Mouse (Mus musculus): ENCODE data around the gene Wdr35. TPM values are rescaled to one million over a fixed set of nuclear protein-coding genes. Genes with fewer than 3 reads are reported as not detected.
A peak's percentile ranks its signal among the peaks of the same experiment; 100 is the strongest.

Gene Wdr35
- polyA plus RNA-seq, 1 experiment from 2014 or later: 25.3 TPM

DNA sequence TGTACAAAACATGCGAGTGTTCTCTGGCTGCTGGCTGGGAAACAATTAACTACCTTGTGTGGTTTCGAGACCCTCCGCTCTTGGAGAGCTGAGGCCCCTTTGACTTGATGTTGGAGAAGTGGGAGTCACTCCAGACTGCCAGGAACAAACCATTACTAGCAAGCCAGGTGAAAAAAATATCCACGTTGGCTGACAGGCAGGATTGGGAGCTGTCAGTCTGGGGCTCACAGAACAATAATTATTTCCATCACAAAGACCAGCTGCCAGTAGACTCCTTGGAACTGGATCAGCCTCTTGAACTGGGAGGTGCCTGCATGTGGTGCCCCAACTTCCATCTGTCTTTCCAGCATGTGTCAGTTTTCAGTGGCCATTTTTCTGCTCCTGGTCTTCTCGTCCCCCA lies 68.6 kb downstream of the Wdr35 start:
- H3K9ac ChIP-seq (replicated peaks; ENCODE audit: low read length): no peak overlapping the region
- no peaks in the 10 kb centered on the region for H3K9me3 ChIP-seq (replicated peaks; ENCODE audit: control insufficient read depth, low read length)
- WGBS: 81% methylated on average over 5 of the region's 5 CpGs
- H3K36me3 ChIP-seq (replicated peaks; ENCODE audit: control insufficient read depth, insufficient read depth, low read depth, low read length): no peaks in the 10 kb centered on the region
- no peak for DNase-seq (ENCODE audit: low spot score)
- H3K4me1 ChIP-seq (ENCODE audit: control insufficient read depth, insufficient read depth, low read length): no peaks in the 10 kb centered on the region
- ATAC-seq (replicated peaks; ENCODE audit: insufficient number of reproducible peaks, low FRiP score, low TSS enrichment, low read depth): no peak
- H3K4me2 ChIP-seq (ENCODE audit: low read depth, low read length): no peak overlapping the region
- H3K27ac ChIP-seq (replicated peaks; ENCODE audit: low read depth, low read length): no peak overlapping the region
- H3K4me3 ChIP-seq (ENCODE audit: low read depth, low read length): no peak overlapping the region
- no peaks in the 10 kb centered on the region for H3K27me3 ChIP-seq (ENCODE audit: control insufficient read depth, insufficient read depth, low read length)

DNA sequence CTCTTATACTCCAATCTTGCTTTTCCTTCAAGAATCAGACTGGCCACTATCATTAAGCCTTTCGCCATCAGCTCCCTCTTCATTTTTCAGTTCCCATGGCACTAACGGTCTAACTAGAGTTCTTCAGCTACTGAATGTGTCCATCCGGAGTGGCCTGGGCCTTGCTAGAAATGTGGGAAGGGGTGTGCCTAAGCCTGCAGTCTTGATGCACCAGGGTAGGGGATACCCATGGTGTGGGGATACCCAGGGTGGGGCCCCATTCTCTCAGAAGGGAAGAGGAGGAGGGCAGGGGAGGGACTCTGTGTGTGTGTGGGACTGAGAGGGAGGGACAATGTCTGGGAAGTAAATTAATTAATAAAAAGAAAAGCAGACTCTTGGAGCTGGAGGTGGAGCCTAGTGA lies 69.1 kb downstream of the Wdr35 start:
- no peaks in the 10 kb centered on the region for H3K36me3 ChIP-seq (replicated peaks; ENCODE audit: control insufficient read depth, insufficient read depth, low read depth, low read length)
- H3K4me3 ChIP-seq (ENCODE audit: low read depth, low read length): no peak overlapping the region
- H3K27ac ChIP-seq (replicated peaks; ENCODE audit: low read depth, low read length): no peak overlapping the region
- no peak overlapping the region for H3K4me2 ChIP-seq (ENCODE audit: low read depth, low read length)
- WGBS: 84% methylated on average over 3 of the region's 3 CpGs
- no peak for ATAC-seq (replicated peaks; ENCODE audit: insufficient number of reproducible peaks, low FRiP score, low TSS enrichment, low read depth)
- H3K27me3 ChIP-seq (ENCODE audit: control insufficient read depth, insufficient read depth, low read length): no peaks in the 10 kb centered on the region
- no peaks in the 10 kb centered on the region for H3K4me1 ChIP-seq (ENCODE audit: control insufficient read depth, insufficient read depth, low read length)
- no peak overlapping the region for H3K9ac ChIP-seq (replicated peaks; ENCODE audit: low read length)
- H3K9me3 ChIP-seq (replicated peaks; ENCODE audit: control insufficient read depth, low read length): no peaks in the 10 kb centered on the region
- DNase-seq (ENCODE audit: low spot score): no peak

DNA sequence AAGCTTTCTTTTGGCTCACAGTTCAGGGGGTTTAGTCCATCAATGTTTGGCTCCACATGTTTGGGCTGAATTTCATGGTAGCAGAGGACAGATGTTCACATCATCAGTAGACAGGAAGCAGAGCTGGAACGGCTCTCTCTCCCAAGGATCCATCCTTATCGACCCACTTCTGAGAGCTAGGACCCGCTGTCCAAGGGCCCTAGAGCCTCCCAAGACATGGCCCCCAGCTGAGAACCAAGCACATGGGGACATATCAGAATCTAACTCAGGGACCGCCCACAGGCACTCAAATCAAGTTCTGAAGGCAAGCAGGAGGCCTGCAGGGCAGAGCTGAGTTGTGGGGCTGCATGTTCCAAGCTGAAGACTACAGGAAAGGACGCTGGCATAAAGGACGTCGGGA lies 71.0 kb downstream of the Wdr35 start:
- Histone ChIP-seq H3K27ac (replicated peaks; ENCODE audit: low read depth, low read length) (no peak overlapping the region), H3K4me3 (ENCODE audit: low read depth, low read length) (no peak overlapping the region), H3K9ac (replicated peaks; ENCODE audit: low read length) (no peak overlapping the region), H3K9me3 (replicated peaks; ENCODE audit: control insufficient read depth, low read length) (no peaks in the 10 kb centered on the region), H3K27me3 (ENCODE audit: control insufficient read depth, insufficient read depth, low read length) (no peaks in the 10 kb centered on the region), H3K4me2 (ENCODE audit: low read depth, low read length) (no peak overlapping the region), H3K4me1 (ENCODE audit: control insufficient read depth, insufficient read depth, low read length) (no peaks in the 10 kb centered on the region), H3K36me3 (replicated peaks; ENCODE audit: control insufficient read depth, insufficient read depth, low read depth, low read length) (no peaks in the 10 kb centered on the region)
- no peak for DNase-seq (ENCODE audit: low spot score)
- WGBS: 91% methylated on average over 7 of the region's 7 CpGs
- no peak for ATAC-seq (replicated peaks; ENCODE audit: insufficient number of reproducible peaks, low FRiP score, low TSS enrichment, low read depth)

DNA sequence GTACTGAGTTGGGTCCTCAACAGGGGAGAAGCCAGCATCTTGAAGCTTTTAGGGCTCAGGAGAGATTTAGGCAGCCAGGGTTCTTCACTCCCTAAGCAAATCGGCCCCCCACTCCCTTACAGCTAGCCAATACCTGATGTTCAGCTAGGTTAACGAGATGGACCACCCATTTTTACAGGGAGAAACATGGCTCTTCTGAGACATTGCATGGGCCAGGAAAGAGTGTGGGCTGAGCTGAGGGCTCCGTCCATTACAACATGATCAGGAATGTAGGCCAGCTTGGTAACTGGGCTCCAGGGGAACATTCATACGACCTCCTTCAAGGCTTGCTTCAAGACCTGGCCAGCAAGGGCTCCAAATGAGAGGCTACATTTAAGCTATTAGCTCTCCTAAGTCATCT lies 73.0 kb downstream of the Wdr35 start:
- Histone ChIP-seq H3K4me1 (ENCODE audit: control insufficient read depth, insufficient read depth, low read length) (no peaks in the 10 kb centered on the region), H3K4me2 (ENCODE audit: low read depth, low read length) (no peak overlapping the region), H3K4me3 (ENCODE audit: low read depth, low read length) (no peak overlapping the region), H3K27me3 (ENCODE audit: control insufficient read depth, insufficient read depth, low read length) (no peaks in the 10 kb centered on the region), H3K9me3 (replicated peaks; ENCODE audit: control insufficient read depth, low read length) (no peaks in the 10 kb centered on the region), H3K27ac (replicated peaks; ENCODE audit: low read depth, low read length) (no peak overlapping the region), H3K9ac (replicated peaks; ENCODE audit: low read length) (no peak overlapping the region), H3K36me3 (replicated peaks; ENCODE audit: control insufficient read depth, insufficient read depth, low read depth, low read length) (no peaks in the 10 kb centered on the region)
- DNase-seq (ENCODE audit: low spot score) (no peak), ATAC-seq (replicated peaks; ENCODE audit: insufficient number of reproducible peaks, low FRiP score, low TSS enrichment, low read depth) (no peak)
- WGBS: 84% methylated on average over 4 of the region's 4 CpGs

DNA sequence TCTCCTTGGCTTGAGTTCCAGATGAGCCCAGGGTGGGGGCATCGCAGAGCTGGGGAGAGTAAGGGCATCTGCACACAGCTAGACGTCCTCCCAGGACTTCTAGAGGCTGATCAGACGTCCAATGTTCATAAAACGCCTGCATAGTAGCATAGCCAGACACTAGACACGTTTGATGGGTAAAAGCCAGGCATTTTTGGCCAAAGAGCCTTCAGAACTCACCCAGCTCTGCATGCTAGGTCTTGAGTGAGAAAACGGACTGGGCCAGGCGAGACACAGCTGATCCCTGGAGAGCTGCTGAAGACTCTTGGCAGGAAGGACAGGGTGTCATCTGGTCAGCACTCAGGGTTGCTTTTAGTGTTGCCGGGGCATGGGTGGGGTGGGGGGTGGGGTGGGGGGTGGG lies 74.4 kb downstream of the Wdr35 start:
- Histone ChIP-seq H3K9me3 (replicated peaks; ENCODE audit: control insufficient read depth, low read length) (no peaks in the 10 kb centered on the region), H3K9ac (replicated peaks; ENCODE audit: low read length) (no peak overlapping the region), H3K27me3 (ENCODE audit: control insufficient read depth, insufficient read depth, low read length) (no peaks in the 10 kb centered on the region), H3K4me1 (ENCODE audit: control insufficient read depth, insufficient read depth, low read length) (no peaks in the 10 kb centered on the region), H3K27ac (replicated peaks; ENCODE audit: low read depth, low read length) (no peak overlapping the region), H3K36me3 (replicated peaks; ENCODE audit: control insufficient read depth, insufficient read depth, low read depth, low read length) (no peaks in the 10 kb centered on the region), H3K4me3 (ENCODE audit: low read depth, low read length) (no peak overlapping the region), H3K4me2 (ENCODE audit: low read depth, low read length) (no peak overlapping the region)
- WGBS: 79% methylated on average over 8 of the region's 8 CpGs
- ATAC-seq (replicated peaks; ENCODE audit: insufficient number of reproducible peaks, low FRiP score, low TSS enrichment, low read depth) (no peak), DNase-seq (ENCODE audit: low spot score) (no peak)

DNA sequence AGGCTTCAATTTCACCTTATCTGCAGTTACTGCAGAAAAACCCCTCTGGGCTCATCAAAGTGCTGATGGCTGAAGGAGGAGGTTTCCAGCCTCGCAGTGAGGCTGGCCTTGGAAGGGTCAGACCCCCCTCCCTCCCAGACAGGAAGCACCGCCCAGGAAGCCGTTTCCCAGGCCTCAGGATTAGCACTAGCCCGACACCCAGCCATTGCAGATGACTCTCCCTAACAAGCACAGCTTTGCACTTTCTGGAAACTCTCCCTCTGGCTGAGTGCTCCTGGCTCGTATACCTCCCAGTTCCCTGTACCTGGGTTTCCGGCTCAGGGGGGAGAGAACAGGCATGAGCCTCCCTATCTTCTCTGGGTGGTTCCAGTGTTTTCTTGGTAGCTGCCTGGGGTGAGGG lies 77.1 kb downstream of the Wdr35 start:
- no peak for ATAC-seq (replicated peaks; ENCODE audit: insufficient number of reproducible peaks, low FRiP score, low TSS enrichment, low read depth)
- Histone ChIP-seq H3K4me2 (ENCODE audit: low read depth, low read length) (no peak overlapping the region), H3K9me3 (replicated peaks; ENCODE audit: control insufficient read depth, low read length) (no peaks in the 10 kb centered on the region), H3K36me3 (replicated peaks; ENCODE audit: control insufficient read depth, insufficient read depth, low read depth, low read length) (no peaks in the 10 kb centered on the region), H3K4me1 (ENCODE audit: control insufficient read depth, insufficient read depth, low read length) (no peaks in the 10 kb centered on the region), H3K27me3 (ENCODE audit: control insufficient read depth, insufficient read depth, low read length) (no peaks in the 10 kb centered on the region), H3K4me3 (ENCODE audit: low read depth, low read length) (no peak overlapping the region), H3K27ac (replicated peaks; ENCODE audit: low read depth, low read length) (no peak overlapping the region), H3K9ac (replicated peaks; ENCODE audit: low read length) (no peak overlapping the region)
- no peak for DNase-seq (ENCODE audit: low spot score)
- 26% methylated on average over 6 of the region's 6 CpGs for WGBS

DNA sequence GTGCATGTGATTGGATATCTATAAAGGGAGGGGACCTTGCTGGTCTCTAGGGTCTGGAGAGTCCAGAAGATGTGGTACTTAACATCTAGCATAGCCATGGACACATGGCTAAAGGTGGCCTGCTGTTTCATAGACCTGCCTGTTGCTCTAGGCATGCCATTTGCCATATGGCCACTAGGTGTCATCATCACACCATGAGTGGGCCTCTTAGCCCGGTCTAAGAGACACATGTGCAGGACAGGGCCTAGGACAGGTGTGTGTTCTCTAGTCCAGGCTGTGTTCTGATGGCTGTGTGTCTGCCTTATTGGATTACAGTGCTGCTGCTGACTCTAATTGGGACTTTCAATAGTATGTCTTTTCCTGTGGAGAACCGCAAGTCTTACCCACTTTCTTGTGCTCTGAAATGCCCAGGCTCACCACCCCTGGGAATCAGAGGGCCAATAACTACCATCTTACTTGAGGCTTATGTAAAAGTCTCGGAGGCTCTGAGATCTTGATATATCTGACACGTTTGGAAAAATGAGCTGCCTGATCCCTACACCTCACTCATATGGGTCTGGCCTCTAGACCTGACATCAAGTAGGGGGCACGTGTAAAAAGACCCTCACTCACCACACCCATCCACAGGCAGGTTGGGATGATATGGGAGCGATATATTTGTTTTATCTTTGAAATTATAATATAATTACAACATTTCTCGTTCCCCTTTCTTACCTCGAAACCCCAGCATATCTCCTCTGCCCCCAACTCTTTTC lies 78.6 kb downstream of the Wdr35 start:
- no peaks in the 10 kb centered on the region for H3K4me1 ChIP-seq (ENCODE audit: control insufficient read depth, insufficient read depth, low read length)
- H3K4me2 ChIP-seq (ENCODE audit: low read depth, low read length): no peak overlapping the region
- no peak overlapping the region for H3K27ac ChIP-seq (replicated peaks; ENCODE audit: low read depth, low read length)
- ATAC-seq (replicated peaks; ENCODE audit: insufficient number of reproducible peaks, low FRiP score, low TSS enrichment, low read depth): peak; percentile 77
- H3K9ac ChIP-seq (replicated peaks; ENCODE audit: low read length): no peak overlapping the region
- 59% methylated on average over 8 of the region's 8 CpGs for WGBS
- H3K4me3 ChIP-seq (ENCODE audit: low read depth, low read length): no peak overlapping the region
- H3K9me3 ChIP-seq (replicated peaks; ENCODE audit: control insufficient read depth, low read length): no peaks in the 10 kb centered on the region
- peak; percentile 88 for DNase-seq (ENCODE audit: low spot score)
- no peaks in the 10 kb centered on the region for H3K36me3 ChIP-seq (replicated peaks; ENCODE audit: control insufficient read depth, insufficient read depth, low read depth, low read length)
- H3K27me3 ChIP-seq (ENCODE audit: control insufficient read depth, insufficient read depth, low read length): no peaks in the 10 kb centered on the region

DNA sequence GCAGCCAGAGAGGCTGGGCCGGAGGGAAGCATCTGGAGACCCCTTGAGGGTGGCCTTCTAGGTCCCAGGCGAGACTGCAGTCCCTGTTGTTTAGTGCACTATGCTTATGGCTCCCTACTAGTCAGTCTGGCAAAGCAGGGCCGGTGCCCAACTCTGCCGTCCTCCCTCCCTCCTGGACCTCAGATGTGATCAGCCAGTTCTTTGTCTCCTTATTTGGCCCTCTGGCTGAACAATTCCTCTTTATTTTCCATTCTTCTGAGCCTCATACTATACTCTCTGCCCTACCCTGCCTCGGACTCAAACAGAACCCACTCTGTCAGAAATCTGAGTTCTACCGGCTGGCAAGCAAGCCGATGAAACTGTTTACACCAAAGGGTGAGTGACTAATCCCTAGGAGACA lies 79.7 kb downstream of the Wdr35 start:
- Histone ChIP-seq H3K9me3 (replicated peaks; ENCODE audit: control insufficient read depth, low read length) (no peaks in the 10 kb centered on the region), H3K27ac (replicated peaks; ENCODE audit: low read depth, low read length) (no peak overlapping the region), H3K36me3 (replicated peaks; ENCODE audit: control insufficient read depth, insufficient read depth, low read depth, low read length) (no peaks in the 10 kb centered on the region), H3K4me3 (ENCODE audit: low read depth, low read length) (no peak overlapping the region), H3K27me3 (ENCODE audit: control insufficient read depth, insufficient read depth, low read length) (no peaks in the 10 kb centered on the region), H3K9ac (replicated peaks; ENCODE audit: low read length) (no peak overlapping the region), H3K4me2 (ENCODE audit: low read depth, low read length) (no peak overlapping the region), H3K4me1 (ENCODE audit: control insufficient read depth, insufficient read depth, low read length) (no peaks in the 10 kb centered on the region)
- WGBS: 45% methylated on average over 7 of the region's 7 CpGs
- no peak for DNase-seq (ENCODE audit: low spot score)
- no peak for ATAC-seq (replicated peaks; ENCODE audit: insufficient number of reproducible peaks, low FRiP score, low TSS enrichment, low read depth)

Data from embryonic facial prominence, embryonic 11.5 days (tissue).